Mouse (Mus musculus): ENCODE data around the gene Srpk3. TPM values are rescaled to one million over a fixed set of nuclear protein-coding genes. Genes with fewer than 3 reads are reported as not detected.
"Not testable (repeated sequence)": the region's sequence is repeated elsewhere in the genome, so short reads cannot be mapped to it uniquely, and the experiment has no call there.

Gene Srpk3
- total RNA-seq (2021) = 10 to 100 TPM in 1 of 2 experiments, 1 to 10 TPM in 1; 8.2 to 10.4 TPM

GRCm38 (mm10) chrX:73774168-73774760, at the start of gene Srpk3:
Gene Srpk3 (plus strand): TSS chrX:73774405.
- DNase-seq (ENCODE audit: low spot score in 2 of 2) = peak in 1 of 2 experiments; percentile 55
- intact Hi-C loops (cut with DNase I) = no loop called here

- intact Hi-C loops (cut with DNase I) = no loop called here
- no peak for DNase-seq (ENCODE audit: low spot score in 2 of 2)
These were observed 43.3 kb upstream of the Srpk3 start for GRCm38 (mm10) chrX:73730908-73731307.

GRCm38 (mm10) chrX:73738155-73738554, 36.0 kb upstream of the Srpk3 start:
- intact Hi-C loops (cut with DNase I) = no loop called here
- no peak for DNase-seq (ENCODE audit: low spot score in 2 of 2)

- intact Hi-C loops (cut with DNase I) = no loop called here
- DNase-seq (ENCODE audit: low spot score in 2 of 2) = no peak
These were observed 35.1 kb upstream of the Srpk3 start for GRCm38 (mm10) chrX:73739151-73739550.

GRCm38 (mm10) chrX:73739841-73740240, 34.4 kb upstream of the Srpk3 start:
- DNase-seq (ENCODE audit: low spot score in 2 of 2); intact Hi-C loops (cut with DNase I): not testable (repeated sequence)

- intact Hi-C loops (cut with DNase I) = no loop called here
These were observed 29.3 kb upstream of the Srpk3 start for GRCm38 (mm10) chrX:73744774-73745481.

GRCm38 (mm10) chrX:73748977-73749376, 25.2 kb upstream of the Srpk3 start:
- intact Hi-C loops (cut with DNase I) = no loop called here
- DNase-seq (ENCODE audit: low spot score in 2 of 2) = no peak

More at GRCm38 (mm10) chrX:73744774-73745481, 29.3 kb upstream of the Srpk3 start:
- no peak for DNase-seq (ENCODE audit: low spot score in 2 of 2)

GRCm38 (mm10) chrX:73756334-73757140, 17.7 kb upstream of the Srpk3 start, which contains the start of gene Plxnb3:
Gene Plxnb3 (plus strand): TSS chrX:73757090.
- intact Hi-C loops (cut with DNase I) = no loop called here
- DNase-seq (ENCODE audit: low spot score in 2 of 2) = no peak

GRCm38 (mm10) chrX:73758611-73759290, 15.5 kb upstream of the Srpk3 start:
- intact Hi-C loops (cut with DNase I) = no loop called here
- DNase-seq (ENCODE audit: low spot score in 2 of 2) = no peak

GRCm38 (mm10) chrX:73765311-73765710, 8.9 kb upstream of the Srpk3 start:
- intact Hi-C loops (cut with DNase I) = no loop called here
- DNase-seq (ENCODE audit: low spot score in 2 of 2) = no peak

- intact Hi-C loops (cut with DNase I) = no loop called here
- no peak for DNase-seq (ENCODE audit: low spot score in 2 of 2)
These were observed 6.9 kb upstream of the Srpk3 start for GRCm38 (mm10) chrX:73767267-73767666.

- no peak for DNase-seq (ENCODE audit: low spot score in 2 of 2)
- intact Hi-C loops (cut with DNase I) = no loop called here
These were observed 738 bp downstream of the Srpk3 start for GRCm38 (mm10) chrX:73774802-73775483.

GRCm38 (mm10) chrX:73782227-73782626, 8.0 kb downstream of the Srpk3 start:
- intact Hi-C loops (cut with DNase I) = loop anchor here (5.0 kb wide), 1 partner anchor 65 kb away; the partner anchor contains the start of genes Abcd1 and Bcap31
- DNase-seq (ENCODE audit: low spot score in 2 of 2) = no peak

- intact Hi-C loops (cut with DNase I) = loop anchor here (5.0 kb wide), 1 partner anchor 137 kb away; the partner anchor contains the start of genes Arhgap4 and Naa10
- no peak for DNase-seq (ENCODE audit: low spot score in 2 of 2)
These were observed 11.5 kb downstream of the Srpk3 start for GRCm38 (mm10) chrX:73785666-73786065.

GRCm38 (mm10) chrX:73786364-73787224, 12.4 kb downstream of the Srpk3 start, which contains the start of the genes Idh3g and Ssr4:
Gene Idh3g (minus strand): TSS chrX:73786897.
Gene Ssr4 (plus strand): TSS chrX:73787028.
- DNase-seq (ENCODE audit: low spot score in 2 of 2) = peak; percentile 90 to 92
- intact Hi-C loops (cut with DNase I) = loop anchor here (5.0 kb wide), 1 partner anchor 136 kb away; the partner anchor contains the start of genes Arhgap4 and Naa10

GRCm38 (mm10) chrX:73787225-73787558, 13.0 kb downstream of the Srpk3 start:
- DNase-seq (ENCODE audit: low spot score in 2 of 2) = no peak
- intact Hi-C loops (cut with DNase I) = loop anchor here (5.0 kb wide), 1 partner anchor 135 kb away; the partner anchor contains the start of genes Arhgap4 and Naa10

- intact Hi-C loops (cut with DNase I) = loop anchor here (5.0 kb wide), 1 partner anchor 134 kb away; the partner anchor contains the start of genes Arhgap4 and Naa10
- DNase-seq (ENCODE audit: low spot score in 2 of 2) = no peak
These were observed 14.3 kb downstream of the Srpk3 start for GRCm38 (mm10) chrX:73788501-73788900.

GRCm38 (mm10) chrX:73793039-73793438, 18.8 kb downstream of the Srpk3 start:
- no peak for DNase-seq (ENCODE audit: low spot score in 2 of 2)
- intact Hi-C loops (cut with DNase I) = no loop called here
